Mouse (Mus musculus) B cell, adult 62 days (primary cell): Measurements from ENCODE around the gene Rasa4. TPM values are rescaled to one million over a fixed set of nuclear protein-coding genes. Genes with fewer than 3 reads are reported as not detected.

Experiments used
- total RNA-seq: library from RNA; stranded (reverse); gene quantifications from 4 replicates; pipeline ENCODE4 v1.2.4, GENCODE M21; 2023

The Rasa4 gene
- total RNA-seq, result 14.8 to 21.8 TPM (median 18.1 TPM) in 4 replicates

DNA sequence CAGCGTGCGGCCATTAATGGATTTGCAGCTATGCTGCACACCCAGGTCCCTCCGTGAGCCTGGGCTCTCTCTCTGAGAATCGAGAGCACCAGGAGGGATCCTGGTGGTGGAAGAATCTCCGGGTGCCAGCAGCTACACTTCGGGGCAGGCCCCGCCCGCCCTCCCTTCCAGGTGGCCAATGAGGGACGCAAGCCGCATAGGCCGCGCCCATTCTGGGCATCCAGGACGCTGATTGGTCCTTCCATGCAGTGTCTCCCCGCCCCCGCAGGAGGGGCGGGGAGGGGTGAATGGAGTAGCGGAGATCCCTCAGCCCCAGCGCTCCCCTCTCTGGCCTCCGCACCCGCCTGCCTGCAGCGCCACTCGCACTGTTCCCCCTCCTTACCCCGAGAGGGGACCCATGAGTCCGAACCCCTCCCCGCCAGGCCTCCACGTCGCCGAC, at the start of gene Rasa4:
TSS of gene Rasa4 (plus strand) at position 248 of the 439 bp plus-strand sequence.

DNA sequence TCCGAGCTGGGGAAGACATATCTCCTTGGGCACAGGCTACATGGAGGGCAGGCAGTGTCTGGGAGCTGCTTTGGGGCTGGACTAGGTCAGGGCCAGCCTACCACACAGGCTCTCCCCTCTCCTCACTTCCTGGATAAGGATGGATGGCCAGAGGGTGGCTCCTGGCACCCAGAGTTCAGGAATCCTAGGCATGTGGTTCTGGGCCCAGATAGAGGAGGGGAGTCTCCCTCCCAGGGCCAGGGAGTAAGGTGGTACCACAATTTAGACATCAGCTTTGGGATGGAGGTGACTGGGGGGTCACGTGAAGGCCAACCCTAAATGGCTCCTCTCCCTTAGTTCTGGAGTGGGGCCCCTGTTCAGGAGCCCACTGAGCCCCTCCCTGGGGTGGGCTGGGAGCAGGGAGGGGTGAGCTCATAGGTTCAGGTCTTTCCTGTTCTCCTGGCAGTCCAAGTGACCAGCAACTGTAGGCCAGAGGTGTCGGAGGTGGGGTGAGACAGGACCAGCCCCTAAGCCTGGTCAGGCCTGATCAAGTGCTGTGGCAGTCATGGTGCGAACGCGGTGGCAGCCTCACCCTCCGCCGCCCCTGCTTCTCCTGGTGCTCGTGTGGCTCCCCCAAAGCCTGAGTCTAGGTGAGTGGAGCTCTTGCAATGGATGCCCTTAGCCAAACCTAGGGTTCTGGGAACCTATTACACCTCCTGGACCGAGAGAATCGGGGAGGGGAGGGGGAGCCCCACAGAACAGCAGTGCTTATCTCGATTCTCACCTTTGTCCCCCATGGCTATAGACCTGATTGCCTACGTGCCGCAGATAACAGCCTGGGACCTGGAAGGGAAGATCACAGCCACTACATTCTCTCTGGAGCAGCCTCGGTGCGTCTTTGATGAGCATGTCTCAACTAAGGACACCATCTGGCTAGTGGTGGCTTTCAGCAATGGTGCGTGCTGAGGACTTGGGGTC, 45.2 kb upstream of the Rasa4 start, which contains the start of gene Upk3b:
TSS of gene Upk3b (plus strand) at position 239 of the 957 bp plus-strand sequence.

DNA sequence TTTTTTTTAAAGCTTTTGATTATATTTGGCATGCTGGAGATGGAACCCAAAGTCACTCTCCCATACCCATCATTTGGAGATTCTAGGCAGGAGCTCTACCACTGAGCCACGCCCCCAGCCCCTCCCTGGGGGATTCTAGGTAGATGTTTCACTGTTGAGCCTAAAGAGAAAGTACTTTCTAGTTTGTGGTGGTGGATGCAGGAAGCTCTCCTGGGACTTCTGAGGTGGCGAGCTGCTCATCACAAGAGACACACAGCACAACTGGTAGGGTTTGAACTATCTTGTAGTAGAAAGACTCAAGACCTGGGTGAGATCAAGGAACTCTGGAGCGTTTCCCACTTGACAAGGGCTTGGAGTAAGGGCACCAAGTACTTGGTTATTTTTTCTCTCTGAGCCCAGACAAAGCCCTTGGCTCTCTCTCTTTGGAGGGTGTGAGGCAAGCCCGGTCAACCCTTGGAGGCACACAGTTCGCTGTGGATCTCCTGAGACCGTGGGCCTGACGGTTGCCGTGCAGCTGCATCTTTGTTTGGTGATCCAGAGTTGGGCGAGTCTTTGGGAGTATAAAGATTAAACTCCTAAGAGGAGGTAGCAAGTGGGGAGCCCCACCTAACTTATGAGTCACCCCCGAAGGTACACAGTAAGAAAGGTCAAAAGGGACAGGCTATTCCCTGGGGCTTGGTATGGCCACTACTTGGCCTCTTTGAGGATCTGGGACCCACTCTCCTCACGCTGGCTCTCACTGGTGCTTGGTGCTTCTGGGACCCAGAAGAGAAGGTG, 29.2 kb upstream of the Rasa4 start, which contains the start of gene Upk3bl:
TSS of gene Upk3bl (plus strand) at position 192 of the 777 bp plus-strand sequence.

DNA sequence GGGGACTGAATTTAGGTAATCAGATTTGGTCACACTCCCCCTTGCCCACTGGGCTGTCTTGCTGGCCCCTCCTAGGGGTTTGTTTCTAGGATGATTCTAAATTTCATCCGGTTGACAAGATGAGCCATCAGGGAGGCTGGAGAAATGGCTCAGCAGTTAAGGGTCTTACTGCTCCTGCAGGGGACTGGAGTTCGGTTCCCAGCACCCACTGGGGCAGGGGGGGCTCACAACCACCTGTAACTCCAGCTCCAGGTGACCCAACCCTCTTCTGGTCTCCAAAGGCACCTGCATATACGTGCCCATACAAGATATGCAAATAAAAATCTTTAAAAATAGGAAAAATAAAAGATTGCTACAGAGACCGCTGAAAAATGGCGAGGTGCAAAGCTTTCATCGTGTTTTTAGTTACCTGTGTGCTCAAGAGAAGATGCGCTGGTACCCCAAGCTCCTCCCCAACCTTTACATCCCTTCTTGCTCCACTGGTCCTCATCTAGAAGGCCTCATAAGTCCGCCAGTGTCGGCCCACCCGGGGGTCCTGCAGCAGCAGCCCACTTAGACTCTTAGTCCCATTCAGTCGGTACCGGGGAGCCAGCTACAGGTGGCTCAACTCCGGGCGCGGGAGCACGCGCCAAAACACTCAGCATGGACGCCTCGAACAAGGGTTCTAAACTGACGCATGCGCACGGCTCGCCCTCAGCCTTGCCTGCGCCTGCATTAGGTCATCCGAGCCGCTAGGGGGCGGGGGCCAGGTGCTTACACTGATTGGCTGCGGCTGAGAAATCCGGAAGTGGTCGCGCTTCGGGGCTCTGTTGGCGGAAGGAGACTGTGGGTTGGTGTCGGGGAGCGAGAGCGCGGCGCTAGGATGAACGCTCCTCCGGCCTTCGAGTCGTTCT, 32.4 kb downstream of the Rasa4 start, which contains the start of gene Polr2j:
TSS of gene Polr2j (plus strand) at position 741 of the 893 bp plus-strand sequence.

DNA sequence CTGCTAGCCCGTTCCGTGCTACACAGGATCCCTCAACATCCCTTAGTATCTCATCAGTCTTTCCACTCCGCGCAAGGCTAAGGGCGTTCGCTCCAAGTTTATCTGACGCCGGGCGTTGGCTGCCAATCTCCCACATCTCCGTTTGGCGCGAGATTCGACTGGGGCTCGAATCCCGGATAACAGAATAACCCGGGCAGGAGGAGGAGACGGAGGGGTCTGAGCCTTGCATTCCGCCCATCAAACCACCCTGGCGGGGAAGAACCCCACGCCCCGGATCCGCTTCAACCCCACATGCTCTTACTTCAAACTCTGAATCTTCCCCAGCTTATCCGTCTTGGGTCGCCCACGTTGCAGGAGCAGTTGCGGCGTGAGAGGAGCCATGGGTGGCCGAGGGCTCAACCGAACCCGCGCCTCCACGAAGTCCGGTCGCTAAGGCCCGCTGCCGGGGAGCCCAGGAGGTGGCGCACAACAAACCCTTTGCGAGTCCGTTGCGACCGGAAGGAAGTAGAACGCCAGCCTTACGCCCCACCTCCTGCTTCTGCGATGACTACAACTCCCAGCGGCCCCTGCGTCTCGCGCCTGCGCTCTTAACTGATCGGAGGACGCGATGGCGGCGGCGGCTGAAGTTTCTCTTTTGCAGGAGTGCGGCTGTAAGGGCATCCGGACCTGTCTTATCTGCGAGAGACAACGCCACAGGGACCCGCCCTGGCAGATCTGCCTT, 52.0 kb downstream of the Rasa4 start, which contains the start of the genes Lrwd1 and Alkbh4:
TSS of gene Lrwd1 (minus strand) at position 504 of the 721 bp plus-strand sequence.
TSS of gene Alkbh4 (plus strand) at position 576 of the 721 bp plus-strand sequence.

Other genes with a start within 250 kb of the Rasa4 start
- 3.1 to 8.8 TPM (median 5.6 TPM) in 4 replicates for gene Hspb1, start 196.0 kb upstream of the Rasa4 start, total RNA-seq
- gene Ywhag, start 149.3 kb upstream of the Rasa4 start, total RNA-seq, result 79.7 to 98.2 TPM (median 86.5 TPM) in 4 replicates
- 0.51 to 2.4 TPM (median 1.3 TPM) in 4 replicates for gene Ssc4d, start 109.4 kb upstream of the Rasa4 start, total RNA-seq
- gene Zp3, start 103.8 kb upstream of the Rasa4 start, total RNA-seq, result not detected in 4 replicates
- gene Dtx2, start 89.1 kb upstream of the Rasa4 start, total RNA-seq, result 31.2 to 37.8 TPM (median 33.0 TPM) in 4 replicates
- 0.54 to 1.0 TPM (median 0.61 TPM) in 4 replicates for gene Upk3b, start 45.4 kb upstream of the Rasa4 start, total RNA-seq
- gene Upk3bl, start 29.4 kb upstream of the Rasa4 start, total RNA-seq, result not detected in 4 replicates
- 54.5 to 72.5 TPM (median 67.0 TPM) in 4 replicates for gene Polr2j, start 32.7 kb downstream of the Rasa4 start, total RNA-seq
- gene Lrwd1, start 52.2 kb downstream of the Rasa4 start, total RNA-seq, result 26.5 to 30.0 TPM (median 27.8 TPM) in 4 replicates
- gene Alkbh4, start 52.2 kb downstream of the Rasa4 start, total RNA-seq, result 8.9 to 15.0 TPM (median 10.9 TPM) in 4 replicates
- gene Orai2, start 86.8 kb downstream of the Rasa4 start, total RNA-seq, result 58.7 to 73.7 TPM (median 62.0 TPM) in 4 replicates
- 19.6 to 44.4 TPM (median 36.7 TPM) in 4 replicates for gene Prkrip1, start 115.0 kb downstream of the Rasa4 start, total RNA-seq
- gene Sh2b2, start 162.6 kb downstream of the Rasa4 start, total RNA-seq, result 15.2 to 18.6 TPM (median 15.7 TPM) in 4 replicates